Mouse (Mus musculus): Measurements from ENCODE around the gene Scd3. TPM values are rescaled to one million over a fixed set of nuclear protein-coding genes. Genes with fewer than 3 reads are reported as not detected.

The Scd3 gene
- not detected in 2 replicates for polyA plus RNA-seq (2012; ENCODE audit: insufficient read depth, low replicate concordance)

DNA sequence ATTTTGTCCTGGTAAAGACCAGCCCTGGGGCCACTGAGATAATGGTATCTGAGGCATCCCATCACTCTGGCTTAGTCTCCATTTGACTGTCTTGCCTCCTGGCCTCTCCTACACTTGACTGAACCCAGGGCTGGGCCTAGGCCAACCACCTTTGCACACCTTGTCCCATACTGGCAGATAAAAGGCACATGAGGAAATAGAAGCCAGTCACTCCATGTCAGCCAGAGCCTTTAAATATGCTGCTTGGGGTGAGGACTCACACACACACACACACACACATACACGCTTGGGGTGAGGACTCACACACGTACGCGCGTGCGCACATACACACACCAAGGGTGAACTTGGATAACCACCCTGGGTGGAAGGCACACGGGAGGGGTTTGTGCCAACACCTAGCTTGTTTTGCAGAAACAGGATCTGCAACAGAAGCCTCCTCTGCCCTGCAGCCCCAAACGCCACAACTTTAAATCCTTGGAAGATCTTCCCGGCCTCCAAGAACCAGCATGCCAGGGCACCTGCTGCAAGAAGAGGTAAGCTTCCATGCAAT, at the start of gene Scd3:
Gene Scd3 (plus strand): TSS at position 255 of the 550 bp plus-strand sequence.
- Histone ChIP-seq H3K4me1 (peaks cover 47% of the 10 kb centered on the region), H3K4me3 (replicated peaks) (no peak within 1 kb of the TSS), H3K27me3 (replicated peaks) (peaks cover 44% of the 10 kb centered on the region), H3K36me3 (replicated peaks; ENCODE audit: low read length) (no peaks in the 10 kb centered on the region), H3K9me3 (no peaks in the 10 kb centered on the region; the same call in 1 of the 2 replicates)
- TF ChIP-seq GATA1 (IDR thresholded peaks at IDR 0.05; ENCODE audit: borderline replicate concordance, low read length) (no peak), FLI1 (IDR thresholded peaks at IDR 0.05; ENCODE audit: low read length) (no peak)

DNA sequence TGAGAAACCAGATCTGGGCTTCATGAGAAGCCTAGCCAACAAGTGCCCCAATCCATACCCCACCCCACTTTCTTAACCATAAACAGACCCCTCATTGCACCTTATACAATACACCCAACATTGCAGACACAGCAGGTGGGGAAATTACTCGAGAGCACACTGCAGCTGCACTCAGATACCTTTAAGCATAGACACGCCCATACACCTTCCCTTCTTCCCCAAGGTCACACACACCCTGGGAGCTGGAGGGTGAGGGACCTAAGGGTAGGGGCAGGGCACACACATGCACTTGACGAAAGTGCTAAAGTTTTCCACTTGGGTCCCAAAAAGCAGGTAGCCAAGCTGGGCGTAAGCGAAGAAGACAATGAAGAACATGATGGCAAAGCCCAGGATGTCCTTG, 49.3 kb upstream of the Scd3 start:
- Histone ChIP-seq H3K36me3 (replicated peaks; ENCODE audit: low read length) (no peaks in the 10 kb centered on the region), H3K4me1 (no peaks in the 10 kb centered on the region), H3K4me3 (replicated peaks) (no peak overlapping the region), H3K9me3 (no peaks in the 10 kb centered on the region), H3K27me3 (replicated peaks) (peaks cover 61% of the 10 kb centered on the region)
- TF ChIP-seq FLI1 (IDR thresholded peaks at IDR 0.05; ENCODE audit: low read length) (no peak), GATA1 (IDR thresholded peaks at IDR 0.05; ENCODE audit: borderline replicate concordance, low read length) (no peak)

DNA sequence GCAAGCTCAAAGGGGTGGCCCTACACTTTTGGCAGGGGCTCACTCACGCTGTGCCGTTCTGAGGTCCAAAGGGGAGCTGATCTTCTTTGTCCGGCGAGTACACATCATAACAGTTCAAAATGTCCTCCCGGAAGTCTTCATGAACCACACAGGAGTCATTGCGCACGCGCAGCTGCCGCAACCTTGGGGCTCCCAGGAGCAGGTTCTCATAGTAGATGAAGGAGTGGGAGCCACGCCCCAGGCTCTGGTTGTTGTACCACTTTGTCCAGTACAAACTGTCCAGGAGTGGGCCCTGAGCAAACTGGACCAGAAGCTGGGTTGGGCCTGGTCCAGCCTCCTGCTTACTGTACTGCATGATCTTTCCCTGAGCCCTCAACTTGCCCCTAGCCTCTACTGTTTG, 46.1 kb upstream of the Scd3 start:
- no peaks in the 10 kb centered on the region for H3K36me3 ChIP-seq (replicated peaks; ENCODE audit: low read length)
- 0 out of 2 replicates have a peak, but pooled peaks cover 3% of the 10 kb centered on the region for H3K4me1 ChIP-seq
- no peak overlapping the region for H3K4me3 ChIP-seq (replicated peaks)
- peaks cover 54% of the 10 kb centered on the region for H3K27me3 ChIP-seq (replicated peaks)
- TF ChIP-seq GATA1 (IDR thresholded peaks at IDR 0.05; ENCODE audit: borderline replicate concordance, low read length) (no peak), FLI1 (IDR thresholded peaks at IDR 0.05; ENCODE audit: low read length) (no peak)
- no peaks in the 10 kb centered on the region for H3K9me3 ChIP-seq

DNA sequence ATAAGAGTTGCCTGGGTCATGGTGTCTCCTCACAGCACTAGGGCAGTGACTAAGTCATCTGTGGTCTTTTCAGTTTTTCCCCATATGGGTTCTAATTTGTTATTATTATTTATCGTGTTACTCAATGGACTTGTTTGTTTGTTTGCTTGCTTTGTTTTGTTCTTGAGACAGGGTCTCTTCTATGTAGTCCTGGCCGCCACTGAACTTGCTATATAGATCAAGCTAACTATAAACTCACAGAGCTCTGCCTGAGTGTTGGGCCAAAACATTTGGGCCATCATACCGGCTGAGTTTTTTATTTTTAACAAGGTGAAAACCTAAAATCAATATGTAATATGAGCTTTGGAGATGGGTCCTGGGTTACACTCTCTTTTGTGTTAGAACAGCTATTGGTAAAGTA, 43.7 kb upstream of the Scd3 start:
- TF ChIP-seq FLI1 (IDR thresholded peaks at IDR 0.05; ENCODE audit: low read length) (no peak), GATA1 (IDR thresholded peaks at IDR 0.05; ENCODE audit: borderline replicate concordance, low read length) (no peak)
- 0 out of 2 replicates have a peak, but pooled peaks cover 3% of the 10 kb centered on the region for H3K4me1 ChIP-seq
- no peak overlapping the region for H3K4me3 ChIP-seq (replicated peaks)
- no peaks in the 10 kb centered on the region for H3K36me3 ChIP-seq (replicated peaks; ENCODE audit: low read length)
- peaks cover 36% of the 10 kb centered on the region for H3K27me3 ChIP-seq (replicated peaks)
- H3K9me3 ChIP-seq: no peaks in the 10 kb centered on the region

DNA sequence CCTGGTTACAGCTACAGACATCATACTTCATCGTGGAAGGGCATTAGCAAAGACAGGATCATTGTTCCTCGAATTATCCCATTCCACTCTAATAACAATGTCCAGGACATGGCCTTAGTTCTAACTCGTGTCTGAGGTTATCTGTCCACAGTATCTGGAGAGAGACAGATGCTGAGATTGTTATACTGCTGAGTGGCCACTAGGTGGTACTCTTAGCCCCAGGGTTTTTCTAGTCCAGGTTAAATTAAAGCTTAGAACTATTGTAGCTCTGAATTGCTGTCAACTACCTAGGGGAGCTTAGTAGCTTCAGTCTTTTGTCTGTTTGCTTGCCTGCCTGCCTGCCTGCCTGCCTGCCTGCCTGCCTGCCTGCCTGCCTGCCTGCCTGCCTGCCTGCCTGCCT, 41.6 kb upstream of the Scd3 start:
- Histone ChIP-seq H3K9me3 (no peaks in the 10 kb centered on the region), H3K4me3 (replicated peaks) (no peak overlapping the region), H3K36me3 (replicated peaks; ENCODE audit: low read length) (no peaks in the 10 kb centered on the region), H3K4me1 (0 out of 2 replicates have a peak, but pooled peaks cover 3% of the 10 kb centered on the region), H3K27me3 (replicated peaks) (peaks cover 22% of the 10 kb centered on the region)
- TF ChIP-seq FLI1 (IDR thresholded peaks at IDR 0.05; ENCODE audit: low read length) (no peak), GATA1 (IDR thresholded peaks at IDR 0.05; ENCODE audit: borderline replicate concordance, low read length) (no peak)

DNA sequence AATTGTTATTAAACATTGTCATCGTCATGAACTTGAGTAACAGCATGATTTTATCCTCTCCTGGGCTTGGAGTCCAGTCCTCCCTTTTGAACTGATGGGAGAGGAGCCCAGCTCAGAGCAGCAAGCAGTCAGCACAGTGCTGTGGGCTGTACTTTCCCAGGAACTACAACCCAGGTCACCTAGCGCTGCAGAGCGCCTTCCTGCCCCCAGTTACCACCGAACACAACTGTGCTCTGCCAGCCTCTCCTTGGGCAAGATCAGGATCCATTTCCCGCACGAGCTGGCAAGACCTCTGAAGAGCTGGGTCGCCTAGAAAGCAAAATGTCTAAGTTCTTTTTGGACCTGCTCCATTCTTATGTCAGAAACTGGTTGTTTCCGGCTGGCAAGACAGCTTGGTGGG, 28.2 kb upstream of the Scd3 start:
- Histone ChIP-seq H3K4me1 (peaks cover 9% of the 10 kb centered on the region), H3K4me3 (replicated peaks) (no peak overlapping the region), H3K9me3 (peaks cover 44% of the 10 kb centered on the region), H3K36me3 (replicated peaks; ENCODE audit: low read length) (peaks cover 7% of the 10 kb centered on the region), H3K27me3 (replicated peaks) (peaks cover 12% of the 10 kb centered on the region)
- TF ChIP-seq FLI1 (IDR thresholded peaks at IDR 0.05; ENCODE audit: low read length): no peak

DNA sequence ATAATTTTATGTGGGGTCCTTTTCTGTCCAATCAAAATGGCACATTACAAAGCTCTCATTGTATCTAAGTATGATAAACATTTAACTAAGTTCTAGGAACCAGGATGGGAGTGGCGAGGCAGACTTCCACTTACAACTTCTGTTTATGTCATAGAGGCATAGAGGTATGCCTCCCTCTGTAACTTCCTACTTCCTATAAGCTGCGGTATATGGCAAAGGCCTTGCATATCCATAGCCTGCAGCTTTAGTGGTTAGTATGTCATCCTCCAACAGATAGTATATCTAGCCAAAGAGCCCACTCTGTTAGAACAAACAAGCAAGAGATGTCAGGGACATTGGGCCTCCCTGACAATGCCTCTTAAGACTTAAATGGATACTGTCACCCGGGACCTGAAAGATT, 26.3 kb upstream of the Scd3 start:
- TF ChIP-seq FLI1 (IDR thresholded peaks at IDR 0.05; ENCODE audit: low read length): no peak
- TF ChIP-seq GATA1 (IDR thresholded peaks at IDR 0.05; ENCODE audit: borderline replicate concordance, low read length): no peak
- no peak overlapping the region for H3K4me3 ChIP-seq (replicated peaks)

DNA sequence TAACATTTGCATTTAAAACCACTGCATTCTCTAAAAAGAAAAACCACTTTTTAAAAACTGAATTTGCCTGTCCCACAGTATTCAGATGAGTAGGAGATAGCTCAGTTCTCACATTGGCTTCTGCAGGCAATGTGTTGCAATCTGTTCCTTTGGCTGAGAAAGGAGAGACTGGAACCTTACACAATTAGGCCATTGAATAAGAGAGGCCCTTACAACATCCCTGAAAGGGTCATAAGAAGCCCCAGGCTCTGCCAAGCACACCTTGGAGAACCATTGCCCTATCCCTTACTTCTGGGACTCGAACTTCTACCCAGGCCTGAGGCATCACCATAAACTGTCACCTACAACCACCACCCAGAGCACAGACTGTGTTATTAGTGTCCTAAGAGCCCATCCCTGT, 22.6 kb upstream of the Scd3 start:
- peaks cover 32% of the 10 kb centered on the region for H3K9me3 ChIP-seq
- no peak overlapping the region for H3K4me3 ChIP-seq (replicated peaks)
- H3K27me3 ChIP-seq (replicated peaks): no peaks in the 10 kb centered on the region
- H3K36me3 ChIP-seq (replicated peaks; ENCODE audit: low read length): peaks cover 7% of the 10 kb centered on the region
- H3K4me1 ChIP-seq: peaks cover 23% of the 10 kb centered on the region
- TF ChIP-seq GATA1 (IDR thresholded peaks at IDR 0.05; ENCODE audit: borderline replicate concordance, low read length) (no peak), FLI1 (IDR thresholded peaks at IDR 0.05; ENCODE audit: low read length) (no peak)

More for the DNA sequence above, 26.3 kb upstream of the Scd3 start:
- Histone ChIP-seq H3K27me3 (replicated peaks) (peaks cover 10% of the 10 kb centered on the region), H3K9me3 (peaks cover 46% of the 10 kb centered on the region), H3K4me1 (peaks cover 9% of the 10 kb centered on the region), H3K36me3 (replicated peaks; ENCODE audit: low read length) (peaks cover 7% of the 10 kb centered on the region)

DNA sequence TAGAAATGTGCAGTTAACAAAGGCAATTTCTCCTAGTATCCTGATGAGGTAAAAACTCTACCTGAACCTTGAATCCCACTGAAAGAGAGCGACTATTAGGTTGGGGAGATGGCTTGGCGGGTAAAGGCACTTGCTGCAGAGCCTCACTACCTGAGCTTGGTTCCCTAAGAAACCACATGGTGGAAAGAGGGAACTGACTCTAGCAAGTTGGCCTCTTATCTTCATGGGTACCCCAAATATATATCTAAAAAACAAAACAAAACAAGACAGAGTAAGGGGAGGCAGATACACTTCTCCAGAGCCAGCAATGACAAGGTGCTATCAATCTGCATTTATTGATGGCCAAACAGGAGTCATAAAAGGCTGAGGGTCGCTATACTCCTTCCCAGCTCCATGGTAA, 19.1 kb upstream of the Scd3 start:
- Histone ChIP-seq H3K4me3 (replicated peaks) (no peak overlapping the region), H3K4me1 (peaks cover 28% of the 10 kb centered on the region), H3K9me3 (peaks cover 9% of the 10 kb centered on the region), H3K36me3 (replicated peaks; ENCODE audit: low read length) (no peaks in the 10 kb centered on the region), H3K27me3 (replicated peaks) (peaks cover 2% of the 10 kb centered on the region)
- TF ChIP-seq FLI1 (IDR thresholded peaks at IDR 0.05; ENCODE audit: low read length) (no peak), GATA1 (IDR thresholded peaks at IDR 0.05; ENCODE audit: borderline replicate concordance, low read length) (no peak)

DNA sequence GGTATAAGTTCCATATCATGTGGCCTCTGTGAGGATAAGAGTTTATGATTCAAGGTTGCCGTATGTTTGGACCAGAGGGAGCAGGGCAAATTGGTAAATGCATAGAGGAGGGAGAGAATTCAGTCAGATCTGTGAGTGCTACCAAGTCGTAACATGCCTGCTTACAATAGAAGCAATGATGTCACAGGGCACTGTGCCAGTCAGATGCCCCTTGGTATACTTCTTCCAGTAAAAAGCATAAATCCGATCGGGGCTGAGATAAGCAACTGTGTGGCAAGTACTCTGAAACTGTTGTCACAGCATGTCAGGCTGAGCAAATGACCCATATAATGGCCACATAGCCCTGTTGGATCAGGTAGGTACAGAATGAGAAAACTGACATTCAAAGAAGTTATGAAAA, 14.0 kb upstream of the Scd3 start:
- H3K36me3 ChIP-seq (replicated peaks; ENCODE audit: low read length): no peaks in the 10 kb centered on the region

More for the DNA sequence above, 14.0 kb upstream of the Scd3 start:
- no peak for TF ChIP-seq GATA1 (IDR thresholded peaks at IDR 0.05; ENCODE audit: borderline replicate concordance, low read length)
- no peak for TF ChIP-seq FLI1 (IDR thresholded peaks at IDR 0.05; ENCODE audit: low read length)
- Histone ChIP-seq H3K27me3 (replicated peaks) (peaks cover 31% of the 10 kb centered on the region), H3K4me1 (peaks cover 56% of the 10 kb centered on the region), H3K9me3 (no peaks in the 10 kb centered on the region), H3K4me3 (replicated peaks) (no peak overlapping the region)
